Mouse (Mus musculus): Measurements from ENCODE around the gene Bfsp2.
A peak's percentile ranks its signal among the peaks of the same experiment; 100 is the strongest.

Gene Bfsp2

DNA sequence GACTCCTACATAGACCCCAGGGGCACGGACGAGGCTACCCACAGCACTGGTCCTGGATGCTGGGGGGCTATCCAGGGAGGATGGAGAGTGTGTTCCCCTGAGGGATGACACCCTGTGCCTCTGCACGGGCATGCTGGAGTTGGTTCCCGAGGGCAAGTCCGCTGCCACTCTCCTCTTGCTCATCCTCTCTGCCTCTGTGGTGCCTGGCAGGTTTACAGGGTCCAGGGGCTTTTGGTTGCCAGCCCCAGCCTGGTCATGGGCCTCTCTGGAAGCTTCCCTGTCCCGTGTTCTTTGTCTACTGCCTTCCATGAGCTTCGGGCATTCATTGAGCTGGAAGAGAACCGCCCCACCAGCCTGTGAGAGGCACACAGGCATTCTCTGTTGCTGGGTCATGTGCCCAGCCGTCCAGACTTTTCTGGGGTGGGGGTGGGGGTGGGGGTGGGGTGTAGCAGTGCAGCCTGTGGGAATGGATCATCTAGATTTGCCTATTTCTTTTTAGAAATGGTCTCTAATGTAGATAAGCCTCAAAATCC, at the start of gene Bfsp2:
Gene Bfsp2, minus strand, starts transcription at position 377 of the 533 bp plus-strand sequence.
- DNase-seq (ENCODE audit: low spot score) = no peak

DNA sequence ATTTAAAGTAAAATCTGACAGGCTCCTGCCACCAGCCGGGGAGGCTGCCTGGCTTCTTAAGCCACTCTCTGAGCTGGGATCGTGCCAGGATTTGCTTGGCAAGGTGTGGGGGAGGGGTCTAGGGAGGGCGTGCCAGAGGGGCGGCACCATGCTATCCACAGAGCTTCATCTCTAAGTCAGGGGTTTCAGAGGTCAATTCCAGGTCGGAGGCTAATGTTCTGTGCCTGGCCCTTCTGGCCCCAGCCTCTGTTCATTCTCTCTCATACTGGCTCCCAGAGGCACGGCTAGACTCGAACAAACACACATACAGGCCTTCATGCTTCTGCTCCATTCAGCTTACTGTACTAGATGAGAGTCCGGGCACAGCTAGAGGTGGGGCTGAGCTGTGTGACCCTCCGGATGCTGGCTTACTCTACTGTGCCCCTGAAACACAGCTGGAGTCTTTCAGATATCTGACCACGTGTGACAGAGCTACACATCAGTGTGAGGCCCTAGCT, 44.9 kb upstream of the Bfsp2 start:
- DNase-seq (ENCODE audit: low spot score) = peak; percentile 29

DNA sequence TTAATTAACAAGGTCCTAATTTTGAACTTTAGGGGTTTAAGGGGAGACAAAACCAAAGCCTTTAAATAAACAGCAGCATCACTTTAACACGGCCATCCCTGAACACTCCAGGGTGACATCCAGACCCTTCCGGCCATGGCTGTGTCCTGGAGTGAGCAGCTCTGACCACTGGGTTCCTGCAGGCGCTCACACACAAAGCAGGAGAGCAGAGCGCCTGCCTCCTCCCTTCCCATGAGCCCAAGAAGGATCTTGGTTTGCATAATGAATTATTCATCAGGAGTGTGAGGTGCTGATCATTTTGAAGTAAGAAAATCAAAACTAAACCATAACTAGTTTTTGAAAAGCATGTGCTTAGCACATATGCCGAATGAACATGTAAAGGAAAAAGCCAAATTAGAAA, 44.4 kb upstream of the Bfsp2 start:
- peak; percentile 33 for DNase-seq (ENCODE audit: low spot score)

DNA sequence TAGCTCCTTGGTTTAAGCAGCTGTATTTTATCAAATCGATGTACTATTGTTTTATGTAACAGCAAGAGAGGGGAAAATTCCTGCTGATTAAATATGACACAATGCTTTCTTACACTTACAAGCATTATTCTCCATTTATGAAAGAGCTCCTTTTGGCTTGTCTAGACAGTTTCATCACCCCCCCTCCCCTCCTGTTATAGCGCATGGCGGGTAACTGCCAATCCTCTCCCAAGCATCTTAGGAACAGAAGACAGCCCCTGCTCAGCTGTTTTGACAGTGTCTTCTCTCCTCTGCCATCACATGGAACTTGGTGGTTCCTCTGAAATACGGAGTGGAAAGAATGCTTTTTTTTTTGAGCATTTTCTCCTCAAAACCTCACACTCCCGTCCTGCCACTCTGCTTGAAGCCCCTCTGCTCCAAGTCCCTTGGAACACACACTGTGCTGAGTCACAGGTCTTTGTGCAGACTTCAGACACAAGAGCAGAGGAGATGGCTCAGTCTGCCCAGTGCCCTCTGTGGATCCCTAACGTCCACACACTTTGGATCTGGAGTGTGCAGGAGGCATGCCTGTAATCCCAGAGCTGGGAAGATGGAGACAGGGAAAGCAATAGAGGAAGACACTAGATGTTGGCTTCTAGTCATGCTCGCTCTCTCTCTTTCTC, 43.7 kb upstream of the Bfsp2 start:
- no peak for DNase-seq (ENCODE audit: low spot score)

DNA sequence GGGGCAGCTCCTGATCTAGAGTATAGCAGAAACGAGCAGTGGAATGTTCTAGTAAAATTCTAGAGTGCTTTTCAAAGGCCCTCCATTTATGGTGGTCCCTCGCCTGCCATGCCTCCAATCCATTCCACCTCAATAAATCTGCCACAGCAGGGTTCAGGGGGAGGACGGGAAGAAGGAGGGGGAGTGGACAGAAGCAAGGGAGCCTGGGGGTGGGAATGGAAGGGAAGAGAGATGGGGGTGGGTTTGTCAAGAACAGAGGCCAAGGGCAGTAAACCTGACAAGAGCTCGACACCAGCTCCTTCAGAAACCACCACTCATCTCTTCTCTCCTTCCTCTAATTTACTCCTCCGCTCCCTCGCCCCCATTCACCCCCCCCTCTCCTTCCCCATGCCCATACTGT, 42.8 kb upstream of the Bfsp2 start:
- no peak for DNase-seq (ENCODE audit: low spot score)

DNA sequence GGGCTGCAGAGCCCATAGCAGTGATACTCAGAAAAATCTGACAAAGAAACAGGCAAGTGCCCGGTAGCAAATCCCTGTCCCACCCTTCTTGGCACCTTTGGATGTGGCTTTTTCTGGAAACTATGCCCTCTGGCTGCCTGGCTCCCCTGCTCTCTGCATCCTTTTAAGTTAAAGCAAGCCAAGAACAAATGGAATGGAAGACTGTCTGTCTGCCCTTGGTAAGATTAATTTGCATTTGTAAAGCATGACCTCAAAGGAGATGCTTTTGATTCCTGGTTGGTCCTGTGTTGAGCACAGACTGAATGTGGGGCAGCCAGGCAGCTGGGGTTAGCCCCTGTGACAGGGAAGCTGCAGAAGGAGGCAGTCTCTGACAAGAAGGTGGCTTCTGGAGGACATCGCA, 33.7 kb upstream of the Bfsp2 start:
- no peak for DNase-seq (ENCODE audit: low spot score)

DNA sequence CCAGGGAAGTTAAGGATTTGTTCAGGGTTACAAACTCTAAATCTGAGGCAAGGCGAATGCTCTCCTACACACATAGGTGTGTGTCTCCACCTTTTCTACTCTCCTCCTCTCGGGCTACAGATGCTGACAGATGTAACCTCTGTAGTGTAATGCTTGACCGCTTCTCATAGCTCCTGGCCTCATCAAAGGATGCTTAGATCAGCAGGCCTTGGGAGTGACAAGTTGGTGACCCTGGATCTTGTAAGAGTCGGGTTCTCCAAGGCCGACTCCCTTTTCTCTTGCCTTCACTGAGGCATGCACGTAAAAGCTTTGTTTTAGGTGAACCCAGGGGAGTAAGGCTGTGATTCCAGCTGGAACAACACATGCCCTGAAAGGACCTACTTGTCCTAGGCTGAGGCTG, 32.0 kb upstream of the Bfsp2 start:
- DNase-seq (ENCODE audit: low spot score) = no peak

DNA sequence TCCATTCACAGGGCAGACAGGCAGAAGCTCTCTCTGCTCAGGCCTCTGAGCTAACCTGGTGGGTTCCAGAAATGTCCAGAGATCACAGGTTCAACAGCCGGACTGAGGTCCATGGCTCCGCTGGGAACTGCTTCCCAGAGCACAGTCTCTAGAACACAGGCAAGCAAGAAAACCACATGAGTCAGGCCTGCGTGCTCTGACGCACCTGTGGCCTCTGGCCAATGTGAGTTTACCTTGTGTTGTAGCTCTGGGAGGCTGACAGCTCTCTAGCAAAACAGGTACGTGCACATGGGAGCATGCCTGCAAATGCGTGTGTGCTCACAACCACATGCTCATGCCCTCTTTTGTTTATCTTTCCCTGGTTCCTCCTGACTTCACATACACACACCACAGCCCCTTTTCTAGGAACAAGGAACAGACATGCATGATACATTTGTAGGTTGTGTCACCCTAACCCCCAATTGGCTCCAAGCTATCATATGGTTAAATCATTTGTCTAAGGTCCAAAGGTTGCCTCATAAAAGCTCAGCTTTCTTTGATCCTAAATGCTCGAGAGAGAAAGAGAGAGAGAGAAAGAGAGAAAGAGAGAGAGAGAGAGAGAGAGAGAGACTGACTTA, 26.9 kb upstream of the Bfsp2 start:
- DNase-seq (ENCODE audit: low spot score) = no peak

DNA sequence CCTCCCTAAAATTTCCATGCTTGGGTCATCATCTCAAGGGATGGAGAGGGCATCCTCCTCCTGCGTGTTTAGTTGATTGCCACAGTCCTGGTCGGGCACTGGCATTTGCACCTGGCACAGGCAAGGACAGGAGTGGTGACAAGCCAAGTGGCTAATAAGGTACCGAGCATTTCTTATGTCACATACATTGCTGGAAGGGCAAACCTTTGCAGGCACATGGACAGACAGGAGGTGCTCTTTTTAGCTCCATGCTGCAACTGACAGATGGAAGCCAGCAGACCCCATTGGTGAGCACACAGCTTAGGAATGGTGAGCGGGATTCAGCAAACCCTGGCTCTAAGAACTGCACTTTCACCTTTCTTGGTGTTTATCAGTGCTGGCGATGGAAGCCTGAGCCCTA, 24.8 kb upstream of the Bfsp2 start:
- DNase-seq (ENCODE audit: low spot score) = no peak

DNA sequence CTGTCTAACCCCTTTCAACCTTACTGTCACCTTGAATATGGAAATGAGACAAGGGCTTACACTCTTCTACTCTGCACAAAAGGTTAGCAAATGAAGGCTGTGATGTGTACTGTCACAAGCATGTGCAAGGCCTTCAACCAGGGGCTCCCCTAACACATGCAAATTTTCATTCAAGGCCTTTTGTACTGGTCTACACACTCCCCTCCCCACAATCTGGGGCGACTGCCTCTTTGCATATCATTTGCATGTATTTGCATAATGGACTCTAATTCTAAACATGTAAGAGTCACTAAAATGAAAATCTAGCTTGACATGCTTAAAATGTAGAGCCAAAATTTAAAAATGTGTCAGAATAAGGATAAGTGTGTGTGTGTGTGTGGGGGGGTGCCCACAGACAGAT, 24.4 kb upstream of the Bfsp2 start:
- DNase-seq (ENCODE audit: low spot score) = no peak

DNA sequence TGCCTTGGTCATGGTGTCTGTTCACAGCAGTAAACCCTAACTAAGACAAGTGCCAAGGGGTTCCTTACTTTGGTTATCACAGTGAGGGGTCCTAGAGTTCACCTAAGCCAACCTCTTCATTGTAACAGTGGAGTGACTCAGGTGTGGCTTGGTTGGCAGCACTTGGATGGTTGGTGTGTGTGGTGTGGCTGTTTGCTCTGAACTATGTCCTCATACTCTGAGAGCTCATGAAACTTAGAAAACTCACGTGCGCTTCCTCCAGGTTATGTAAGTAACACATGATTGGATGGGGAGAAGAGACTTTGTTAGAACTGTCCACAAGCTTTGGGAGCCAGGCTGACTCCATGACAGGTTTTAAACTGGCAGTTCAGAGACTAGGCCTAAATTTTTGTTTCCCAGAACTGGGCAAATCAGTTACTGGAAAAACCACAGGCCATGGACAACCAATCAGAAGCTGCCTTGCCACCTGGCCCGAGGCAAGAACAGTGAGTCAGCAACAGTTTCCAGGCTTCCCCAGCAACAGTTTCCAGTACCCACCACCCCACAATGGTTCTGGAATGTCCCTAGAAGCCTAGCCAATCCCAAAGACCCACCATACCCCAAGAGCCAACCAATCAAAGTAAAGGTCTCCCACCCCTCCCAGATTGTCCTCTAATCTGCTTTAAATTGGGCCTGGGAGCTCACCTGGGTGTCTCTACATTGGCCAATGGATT, 23.5 kb upstream of the Bfsp2 start:
- no peak for DNase-seq (ENCODE audit: low spot score)

DNA sequence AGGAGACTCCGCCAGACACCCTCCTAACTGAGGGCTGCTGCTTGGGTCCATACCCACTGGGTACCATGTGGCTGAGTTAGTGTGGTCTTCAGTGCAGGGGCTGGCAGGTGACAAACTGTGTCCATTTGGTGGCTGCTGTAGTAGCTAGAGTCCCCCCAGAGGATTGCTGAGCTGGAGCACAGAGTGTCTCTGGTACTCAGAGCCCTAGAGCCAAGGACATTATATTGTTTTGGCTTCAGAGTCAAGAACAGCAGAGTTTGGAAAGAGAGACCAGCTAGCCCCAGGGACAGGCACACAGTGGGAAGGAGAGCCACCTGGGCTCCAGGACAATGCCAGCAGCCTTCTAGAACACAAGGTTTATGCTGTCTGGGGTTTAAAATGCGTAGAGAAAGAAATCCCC, 22.4 kb upstream of the Bfsp2 start:
- no peak for DNase-seq (ENCODE audit: low spot score)

DNA sequence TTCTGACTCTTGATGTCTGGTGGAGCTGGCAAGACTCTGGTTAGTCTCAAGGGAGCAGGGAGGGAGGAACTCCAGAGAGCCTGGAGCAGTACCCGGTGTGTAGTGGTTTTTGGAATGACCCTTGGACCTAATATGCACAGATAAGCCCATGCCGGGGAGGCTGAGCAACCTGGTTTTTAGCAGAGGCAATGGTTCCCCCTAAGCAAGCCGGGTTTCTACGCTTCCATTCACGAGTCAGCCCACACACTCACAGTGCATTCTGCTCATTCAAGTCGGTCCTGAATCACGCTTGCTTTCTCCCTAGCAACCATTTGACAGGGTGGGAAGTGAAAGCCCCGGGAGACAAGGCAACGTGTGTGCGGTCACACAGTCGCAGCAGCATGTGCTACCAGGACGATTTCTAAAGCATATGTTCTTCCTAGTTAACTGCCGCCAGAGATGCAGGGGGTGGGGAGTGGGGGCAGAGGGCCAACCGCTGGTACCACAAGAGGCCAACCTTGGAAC, 21.7 kb upstream of the Bfsp2 start:
- peak; percentile 32 for DNase-seq (ENCODE audit: low spot score)

DNA sequence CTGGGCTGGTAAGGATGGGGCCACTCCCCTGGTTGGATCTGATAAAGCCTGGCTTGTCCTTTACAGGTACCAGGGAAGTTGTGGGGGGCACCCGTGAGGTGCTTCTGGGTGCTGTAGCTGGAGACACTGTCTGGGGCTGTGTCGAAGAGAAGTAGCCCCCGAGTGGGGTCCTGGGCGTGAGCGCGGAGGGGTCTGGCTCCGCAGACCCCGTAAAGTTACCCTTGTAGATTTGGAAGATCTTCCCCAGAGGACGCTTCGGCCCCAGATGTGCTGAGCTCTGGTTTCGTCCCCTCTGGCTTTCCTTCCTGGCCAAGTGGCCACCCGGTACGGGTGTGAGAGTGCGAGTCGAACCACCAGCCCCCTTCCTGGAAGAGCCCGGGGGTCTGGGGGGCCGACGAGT, 19.1 kb upstream of the Bfsp2 start:
- no peak for DNase-seq (ENCODE audit: low spot score)

DNA sequence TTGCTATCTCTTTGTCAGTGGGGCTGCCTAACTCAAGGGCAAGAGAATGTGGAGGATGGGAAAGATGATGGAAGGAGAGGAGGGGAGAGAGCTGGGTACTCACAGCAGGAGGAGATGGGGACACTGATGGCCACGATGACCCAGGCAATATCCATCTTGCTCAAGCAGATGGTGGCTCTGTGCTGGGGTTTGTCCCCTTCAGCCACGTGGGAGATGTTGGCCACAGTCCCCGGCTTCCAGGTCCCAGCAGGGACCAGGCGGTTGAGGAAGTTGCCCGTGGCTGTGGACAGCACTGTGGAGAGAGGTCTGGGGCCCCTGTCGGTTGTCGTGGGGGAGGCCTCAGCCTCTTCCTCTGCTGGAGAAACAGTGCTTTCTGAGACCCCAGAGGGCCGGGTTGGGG, 18.5 kb upstream of the Bfsp2 start:
- no peak for DNase-seq (ENCODE audit: low spot score)

DNA sequence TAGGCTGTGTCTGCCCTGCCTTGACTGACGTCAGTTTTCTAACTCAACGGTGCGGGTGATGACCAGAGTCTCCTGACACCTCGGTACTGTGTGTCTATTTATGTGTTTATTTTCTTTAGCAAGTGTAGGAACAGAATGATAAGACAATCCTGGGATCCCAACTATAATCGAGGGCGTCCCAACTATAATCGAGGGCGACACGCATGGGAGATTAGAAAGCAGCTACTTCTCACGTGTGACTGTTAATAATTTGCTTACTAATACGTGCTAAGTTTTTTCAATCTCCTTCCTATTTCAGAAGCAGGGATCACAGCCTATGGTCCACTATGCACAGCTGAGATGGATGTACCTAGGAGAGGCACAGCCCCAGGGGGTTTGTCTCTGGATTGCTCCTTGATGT, 15.2 kb upstream of the Bfsp2 start:
- DNase-seq (ENCODE audit: low spot score) = no peak

DNA sequence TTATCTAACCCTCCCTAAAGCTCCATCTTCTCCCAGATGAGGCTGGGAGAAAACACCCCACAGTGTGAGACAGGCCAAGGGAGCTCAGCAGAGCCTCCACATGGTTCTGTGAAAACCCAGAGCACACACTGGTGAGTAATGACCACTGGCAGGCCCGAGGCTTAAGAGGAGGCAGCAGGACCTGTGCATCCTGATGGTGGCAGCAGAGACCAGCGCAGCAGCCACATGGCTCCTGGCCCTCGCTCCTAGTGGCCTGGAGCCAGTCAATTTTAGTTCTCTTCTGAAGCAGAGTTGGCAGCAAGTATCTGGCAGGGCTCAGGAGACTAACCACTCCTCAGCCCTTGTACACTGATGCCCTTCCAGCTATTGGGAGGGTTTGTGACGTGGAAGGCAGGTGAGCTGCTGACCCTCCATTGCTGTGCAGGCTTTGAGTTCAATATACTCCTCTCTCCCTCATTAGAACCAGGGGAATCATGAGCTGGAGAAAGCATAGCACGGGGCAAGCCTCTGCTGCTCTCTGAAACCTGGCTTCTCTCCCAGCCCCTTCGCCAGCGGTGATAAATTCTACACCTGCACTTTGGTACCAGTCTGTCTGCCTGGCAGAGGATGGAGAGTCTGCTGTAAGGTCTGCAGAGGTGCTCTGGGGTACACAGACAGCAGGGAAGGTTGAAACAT, 14.3 kb upstream of the Bfsp2 start:
- DNase-seq (ENCODE audit: low spot score) = peak; percentile 89

DNA sequence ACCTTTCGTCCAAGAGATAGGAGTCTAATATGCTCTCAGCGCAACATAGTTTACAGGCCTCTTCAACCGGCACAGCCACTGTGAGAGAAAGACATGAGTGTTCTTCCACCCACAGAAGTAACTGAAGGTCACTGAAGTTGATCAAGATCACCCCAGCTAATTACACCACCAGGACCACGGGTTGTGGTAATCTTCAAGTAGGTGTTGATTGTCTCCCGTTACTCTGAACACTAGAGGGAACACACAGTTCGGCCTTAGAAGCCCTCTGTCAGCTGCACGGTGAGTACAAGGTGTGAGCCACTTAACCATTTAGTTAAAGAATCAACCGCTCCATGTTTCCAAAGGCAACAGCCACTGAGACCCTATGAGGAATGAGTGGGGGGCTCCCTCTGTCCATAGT, 11.8 kb upstream of the Bfsp2 start:
- DNase-seq (ENCODE audit: low spot score) = no peak

DNA sequence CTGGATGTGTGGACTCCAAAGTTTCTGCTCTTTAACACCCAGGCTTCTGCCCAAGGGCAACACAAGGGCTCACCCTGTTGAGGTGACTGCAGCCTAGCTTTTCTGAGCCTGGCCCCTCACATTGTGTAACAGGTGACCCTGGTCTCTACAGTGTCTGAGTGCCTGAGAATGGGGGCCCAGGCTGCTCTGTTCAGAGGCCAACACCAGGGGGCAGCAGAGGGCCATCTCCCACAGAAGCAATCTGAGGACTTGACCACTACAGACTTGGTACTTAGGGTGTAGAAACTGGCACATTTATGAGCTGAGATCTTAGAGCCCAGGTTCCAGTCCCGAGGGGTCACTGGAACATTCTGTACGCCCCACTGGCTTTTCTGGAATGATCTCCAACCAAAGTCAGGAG, 10.2 kb upstream of the Bfsp2 start:
- DNase-seq (ENCODE audit: low spot score) = peak; percentile 91

DNA sequence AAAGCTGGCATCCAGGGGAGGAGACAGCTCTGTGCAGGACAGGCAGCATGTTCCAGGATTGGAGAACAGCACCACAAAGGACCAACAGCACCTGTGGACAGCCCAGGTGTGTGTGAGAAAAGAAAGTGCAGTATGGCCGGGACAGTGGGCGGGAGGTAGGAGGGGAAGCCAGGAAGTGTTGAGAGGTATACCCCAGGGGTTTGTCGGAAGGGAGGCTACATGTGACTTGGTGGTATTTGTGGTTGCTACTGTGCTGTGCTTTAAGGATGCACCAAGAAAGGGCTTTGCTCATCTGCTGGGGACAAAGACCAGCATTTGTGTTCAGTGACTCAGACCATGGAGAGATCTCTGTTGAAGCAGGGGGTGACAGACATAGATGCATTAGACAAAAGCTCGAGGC, 9.7 kb upstream of the Bfsp2 start:
- no peak for DNase-seq (ENCODE audit: low spot score)

DNA sequence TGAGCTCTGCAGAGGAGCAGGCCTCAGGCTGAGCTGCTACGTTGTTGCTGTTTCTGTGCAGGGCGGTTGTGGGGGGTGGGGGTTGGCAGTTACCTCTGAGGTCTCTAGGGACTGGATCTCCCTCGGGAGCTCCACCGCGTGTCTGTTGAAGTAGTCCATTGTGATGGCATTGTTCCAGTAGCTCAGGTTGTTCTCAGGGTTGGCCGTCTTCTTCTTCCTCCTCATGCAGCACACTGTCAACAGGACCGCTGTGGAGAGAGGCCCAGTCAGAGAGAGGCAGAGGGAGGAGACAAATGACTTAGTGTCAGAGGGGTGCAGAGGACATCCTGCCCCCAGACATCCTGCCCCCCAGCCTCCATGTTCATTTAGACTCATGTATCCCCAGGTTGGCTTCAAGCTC, 8.9 kb upstream of the Bfsp2 start:
- no peak for DNase-seq (ENCODE audit: low spot score)

DNA sequence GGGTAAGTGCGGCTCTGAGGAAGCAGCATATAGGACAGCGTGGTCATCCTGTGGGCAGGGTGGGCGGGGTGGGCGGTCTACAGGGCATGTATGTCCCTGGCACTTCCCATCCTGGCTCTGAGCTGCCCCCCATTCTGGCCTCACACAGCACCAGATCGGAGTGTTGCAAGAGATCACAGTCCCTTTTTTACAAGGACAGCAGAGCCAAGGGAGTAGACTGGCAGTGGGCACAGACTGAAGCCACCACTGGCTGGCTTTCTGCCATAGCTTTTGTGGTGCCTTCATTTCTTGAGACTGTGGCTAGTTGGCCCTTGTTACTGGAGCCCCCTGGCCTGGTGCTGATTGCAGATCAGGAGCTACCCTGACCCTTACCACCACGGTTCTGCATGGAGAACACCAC, 6.0 kb upstream of the Bfsp2 start:
- no peak for DNase-seq (ENCODE audit: low spot score)
